Comparison of ENCODE assay signal across 9 mouse cellular contexts in genomic region chr2:167293289-167294085, GRCm38 (mm10). TPM values are rescaled to one million over a fixed set of nuclear protein-coding genes. Genes with fewer than 3 reads are reported as not detected.
A peak's percentile ranks its signal among the peaks of the same experiment; 100 is the strongest.
DNase-seq lines count a peak whose midpoint lies in the region; ATAC-seq and TF ChIP-seq lines count a peak whose summit lies in the region.
"Had no signal": no experiment of that assay in that cellular context is flagged by ENCODE, and none has a peak within 500 bp of the region (broad histone marks: within the 10 kb centered on the region; RNA-seq: fewer than 3 reads in every experiment).

No protein-coding gene starts in this region.

- H3K4me2 ChIP-seq in CH12.LX (ENCODE audit: insufficient read depth, low read depth, poor library complexity, severe bottlenecking) = no peak overlapping the region
- H3K4me2 ChIP-seq in forebrain, embryonic 12.5 days = no peak overlapping the region

- TF ChIP-seq CTCF in CH12.LX (conservative IDR thresholded peaks at IDR 0.05 in 1 of 2, IDR thresholded peaks at IDR 0.05 in 1 of 2; ENCODE audit: low read depth in 2 of 2, low read length in 2 of 2) = no peak

- no peak for TF ChIP-seq POLR2A in CH12.LX (IDR thresholded peaks at IDR 0.05; ENCODE audit: low read depth, low read length)

- ATAC-seq in forebrain, embryonic 12.5 days (ENCODE audit: low FRiP score) = no peak

- H3K4me3 ChIP-seq in CH12.LX (replicated peaks in 1 of 3; ENCODE audit: low read depth in 2 of 3, low read length in 2 of 3, poor library complexity in 1 of 3) = no peak overlapping the region
- no peak overlapping the region for H3K4me3 ChIP-seq in forebrain, embryonic 12.5 days (replicated peaks)

- H3K9ac ChIP-seq in CH12.LX (ENCODE audit: insufficient read depth, low read depth) = no peak overlapping the region
- H3K9ac ChIP-seq in forebrain, embryonic 12.5 days = no peak overlapping the region

- DNase-seq in adrenal gland, adult (ENCODE audit: inconsistent age in 2 of 2, low spot score in 1 of 2) = peak; percentile 84 to 89
- DNase-seq in adrenal gland, postnatal 4 days (ENCODE audit: low spot score in 2 of 2) = no peak
- peak; percentile 2 for DNase-seq in layer of hippocampus, adult 11-12 months (ENCODE audit: low spot score)
- DNase-seq in layer of hippocampus, adult 18-20 months (ENCODE audit: low spot score in 2 of 2) = no peak
- no peak for DNase-seq in CH12.LX (ENCODE audit: extremely low read depth)
- peak; percentile 3 for DNase-seq in gastrocnemius, postnatal 25 days
- DNase-seq in liver = peak; percentile 73

- peaks cover 9 to 22% of the 10 kb centered on the region in 2 experiments for H3K36me3 ChIP-seq in CH12.LX (replicated peaks in 1 of 2; ENCODE audit: control insufficient read depth in 1 of 2, insufficient read depth in 1 of 2, low read length in 1 of 2)
- H3K36me3 ChIP-seq in forebrain, embryonic 12.5 days (replicated peaks) = no peaks in the 10 kb centered on the region

- H3K27ac ChIP-seq in CH12.LX (ENCODE audit: insufficient read depth, low read depth) = no peak overlapping the region
- H3K27ac ChIP-seq in forebrain, embryonic 12.5 days = no peak overlapping the region
- H3K27ac ChIP-seq: macrophage had no signal

- in situ Hi-C loops in CH12.LX (cut with MboI; ENCODE audit: low pct_ligation_motif_present, low pct_unique_long_range_greater_than_20kb, low sequenced_read_pairs) = loop anchor here (25.0 kb wide), 1 partner anchor 119 kb away; the partner anchor contains the start of gene Slc9a8

- peaks cover 4 to 9% of the 10 kb centered on the region in 2 experiments for H3K4me1 ChIP-seq in CH12.LX (ENCODE audit: control insufficient read depth in 1 of 2, insufficient read depth in 2 of 2)
- peaks cover 4% of the 10 kb centered on the region; the same call in 1 of the 2 replicates for H3K4me1 ChIP-seq in forebrain, embryonic 12.5 days

- no peaks in the 10 kb centered on the region for H3K9me3 ChIP-seq in CH12.LX (replicated peaks; ENCODE audit: low read length)
- H3K9me3 ChIP-seq in forebrain, embryonic 12.5 days = no peaks in the 10 kb centered on the region

- TF ChIP-seq RAD21 in CH12.LX (IDR thresholded peaks at IDR 0.05; ENCODE audit: low read depth, low read length) = no peak

- H3K79me2 ChIP-seq in CH12.LX (replicated peaks; ENCODE audit: control insufficient read depth, extremely low read depth, insufficient read depth, poor library complexity, severe bottlenecking) = no peaks in the 10 kb centered on the region

- 79% methylated on average over 13 of the region's 13 CpGs for WGBS in forebrain, embryonic 12.5 days

- TF ChIP-seq EP300 in CH12.LX (IDR thresholded peaks at IDR 0.05; ENCODE audit: low read length) = no peak

- dilution Hi-C loops in CH12.LX (cut with MboI; ENCODE audit: extremely low pct_ligation_motif_present, extremely low pct_unique_long_range_greater_than_20kb, low sequenced_read_pairs) = no loop called here

- no peaks in the 10 kb centered on the region for H3K27me3 ChIP-seq in CH12.LX (replicated peaks)
- H3K27me3 ChIP-seq in forebrain, embryonic 12.5 days = no peaks in the 10 kb centered on the region

TF ChIP-seq in CH12.LX, 34 proteins besides CTCF, POLR2A, EP300 and RAD21:
- TF ChIP-seq TCF12 (IDR thresholded peaks at IDR 0.05; ENCODE audit: low read depth, low read length) = no peak
- TF ChIP-seq ZNF384 (IDR thresholded peaks at IDR 0.05; ENCODE audit: low read depth, low read length) = peak; percentile 34; the same call in 1 of the 2 replicates

RNA-seq across cellular contexts. Expression of gene Ptgis, which starts 53.1 kb away (rescaled TPM):
- 10 to 100 TPM; 21.5 to 22.3 TPM for total RNA-seq in adrenal gland, postnatal 4 days (2021)
- 1 to 10 TPM in 1 of 2 experiments, under 1 TPM in 1; 0.79 to 1.2 TPM for total RNA-seq in layer of hippocampus, adult 18-20 months (2021)
- total RNA-seq in CH12.LX (2012; rRNA removed) (7.0 and 7.7 TPM in 2 replicates), CH12.LX (2014; rRNA removed) (12.2 and 13.4 TPM in 2 replicates)
- polyA plus RNA-seq in CH12.LX (2012; ENCODE audit: insufficient read length, low read depth) = 15.9 and 19.1 TPM in 2 replicates
- 1 to 10 TPM; 4.2 to 5.5 TPM for total RNA-seq in gastrocnemius, postnatal 25 days (2021)
- 4.8 and 6.0 TPM in 2 replicates for polyA plus RNA-seq in forebrain, embryonic 12.5 days (2016; fragmentation: Nextera tagmentation; extraction: Ambion mirVana)
- polyA plus RNA-seq: macrophage had no signal

RNA-seq across cellular contexts. Expression of gene B4galt5, which starts 55.5 kb away (rescaled TPM):
- 100 to 1,000 TPM in 1 of 2 experiments, 10 to 100 TPM in 1; 86.1 to 102 TPM for total RNA-seq in adrenal gland, postnatal 4 days (2021)
- total RNA-seq in layer of hippocampus, adult 18-20 months (2021) = 10 to 100 TPM; 43.7 to 44.5 TPM
- total RNA-seq in CH12.LX (2012; rRNA removed) (12.5 and 14.4 TPM in 2 replicates), CH12.LX (2014; rRNA removed) (12.0 and 13.5 TPM in 2 replicates)
- 17.6 and 22.4 TPM in 2 replicates for polyA plus RNA-seq in CH12.LX (2012; ENCODE audit: insufficient read length, low read depth)
- 1 to 10 TPM; 9.8 to 10.0 TPM for total RNA-seq in gastrocnemius, postnatal 25 days (2021)
- polyA plus RNA-seq in forebrain, embryonic 12.5 days (2016; fragmentation: Nextera tagmentation; extraction: Ambion mirVana) = 7.6 and 13.4 TPM in 2 replicates

Comparison
In these comparisons a context has a peak if more than half of its experiments do, and no peak if none do; other contexts are left out.
1. DNase-seq: peak in adrenal gland, adult (2 of 2), layer of hippocampus, adult 11-12 months (single experiment), gastrocnemius, postnatal 25 days (single experiment) and liver (single experiment); none in adrenal gland, postnatal 4 days (0 of 2), layer of hippocampus, adult 18-20 months (0 of 2) and CH12.LX (single experiment).